Mouse (Mus musculus) bone marrow, adult 2 months (tissue): ENCODE results near the gene Sf3b4. TPM values are rescaled to one million over a fixed set of nuclear protein-coding genes. Genes with fewer than 3 reads are reported as not detected.
"Not testable (repeated sequence)": the region's sequence is repeated elsewhere in the genome, so short reads cannot be mapped to it uniquely, and the experiment has no call there.

Experiments used
- H3K27ac ChIP-seq: fragments of 200-500 bp; 2 replicates; pipeline ENCODE4 v1.5.1; 2012; ENCODE audit warnings: low read depth, mild to moderate bottlenecking, control low read depth, inconsistent platforms, low read length; ENCODE audit not compliant: control insufficient read depth, poor library complexity, insufficient read depth
- H3K4me1 ChIP-seq: fragments of 200-500 bp; 2 replicates; pipeline ENCODE4 v1.6.1; 2011; ENCODE audit warnings: low read length; ENCODE audit not compliant: control insufficient read depth, insufficient read depth
- H3K4me3 ChIP-seq: fragments of 200-500 bp; replicated peaks from 2 replicates; pipeline ENCODE3; 2011; ENCODE audit warnings: mild to moderate bottlenecking, low read depth, low read length, control low read depth; ENCODE audit not compliant: control insufficient read depth
- CTCF ChIP-seq: fragments of 200-500 bp; IDR thresholded peaks from 2 replicates; pipeline ENCODE4 v1.5.1; 2011; ENCODE audit warnings: low read length, control low read depth; ENCODE audit not compliant: control insufficient read depth, insufficient read depth
- POLR2A ChIP-seq: fragments of 200-500 bp; IDR thresholded peaks from 2 replicates; pipeline ENCODE4 v1.6.1; 2011; ENCODE audit warnings: low read depth, mild to moderate bottlenecking, control low read depth, low read length, borderline replicate concordance; ENCODE audit not compliant: control insufficient read depth
- WGBS: fragments of 180-500 bp; shearing (Covaris S2); methylation state at CpG from one replicate; pipeline ENCODE4 v1.1.7; 2018; 5-methylcytosine and 5-hydroxymethylcytosine counted together
- polyA plus RNA-seq: library from polyadenylated mRNA; stranded (reverse); fragments of >200 nt; gene quantifications from 2 replicates; pipeline ENCODE4 v1.2.4, GENCODE M21; 2011; ENCODE audit warnings: low replicate concordance; ENCODE audit not compliant: missing spikeins, insufficient read depth, insufficient read length

Gene Sf3b4
- polyA plus RNA-seq, 1 experiment: 25.7 TPM

DNA sequence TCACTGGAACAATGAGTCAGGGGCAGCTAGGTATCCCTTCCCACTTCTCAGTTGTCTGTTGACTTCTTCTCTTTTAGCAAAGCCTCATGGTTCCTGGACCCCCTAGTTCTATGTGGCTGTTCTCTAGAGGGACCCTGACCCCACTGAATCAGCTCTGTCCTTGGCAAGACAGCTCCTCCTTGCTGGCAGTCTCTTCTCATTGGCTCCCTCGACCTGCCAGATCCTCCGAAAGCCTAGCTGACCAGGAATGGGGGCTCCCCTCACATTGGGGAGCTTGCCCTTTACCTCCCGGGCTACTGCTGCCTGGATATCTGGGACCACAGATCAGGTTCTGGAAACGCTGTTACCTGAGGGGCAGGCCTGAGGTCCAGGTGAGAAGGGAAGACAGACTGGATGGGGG, 1.9 kb upstream of the Sf3b4 start:
- H3K27ac ChIP-seq: no peak overlapping the region
- 96% methylated on average over 4 of the region's 4 CpGs for WGBS
- TF ChIP-seq CTCF (no peak), POLR2A (no peak)
- H3K4me1 ChIP-seq: peaks cover 2% of the 10 kb centered on the region
- no peak overlapping the region for H3K4me3 ChIP-seq

DNA sequence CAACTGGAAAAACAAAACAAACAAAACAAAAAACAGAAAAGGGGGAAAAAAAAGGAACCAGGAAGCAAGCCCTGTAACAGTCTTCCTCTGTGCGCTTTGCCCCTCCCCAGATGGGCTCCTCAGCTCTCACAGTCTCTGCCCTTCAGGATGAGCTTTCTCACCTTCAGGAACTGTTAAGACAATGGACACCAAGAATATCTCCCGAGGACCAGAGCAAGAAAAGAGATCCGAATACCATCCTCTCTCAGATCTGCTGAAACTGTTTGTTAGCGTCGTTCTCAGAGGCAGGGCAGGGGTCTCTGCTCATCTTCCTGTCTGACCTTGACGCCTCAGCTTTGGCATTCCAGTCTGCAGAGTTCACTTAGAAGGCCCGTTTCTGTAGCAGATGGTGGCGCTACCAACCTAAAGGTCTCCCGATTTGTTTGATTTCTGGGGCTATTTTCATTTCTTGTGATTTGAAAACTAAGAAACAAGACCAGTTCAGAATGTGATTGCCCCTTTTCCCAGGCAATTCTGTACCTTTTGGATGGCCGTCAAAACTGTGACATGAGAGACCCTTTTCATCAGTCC, 1.1 kb upstream of the Sf3b4 start:
- Histone ChIP-seq H3K27ac (no peak overlapping the region), H3K4me3 (no peak overlapping the region), H3K4me1 (peaks cover 2% of the 10 kb centered on the region)
- TF ChIP-seq CTCF: no peak
- TF ChIP-seq POLR2A: no peak
- 55% methylated on average over 10 of the region's 10 CpGs for WGBS

DNA sequence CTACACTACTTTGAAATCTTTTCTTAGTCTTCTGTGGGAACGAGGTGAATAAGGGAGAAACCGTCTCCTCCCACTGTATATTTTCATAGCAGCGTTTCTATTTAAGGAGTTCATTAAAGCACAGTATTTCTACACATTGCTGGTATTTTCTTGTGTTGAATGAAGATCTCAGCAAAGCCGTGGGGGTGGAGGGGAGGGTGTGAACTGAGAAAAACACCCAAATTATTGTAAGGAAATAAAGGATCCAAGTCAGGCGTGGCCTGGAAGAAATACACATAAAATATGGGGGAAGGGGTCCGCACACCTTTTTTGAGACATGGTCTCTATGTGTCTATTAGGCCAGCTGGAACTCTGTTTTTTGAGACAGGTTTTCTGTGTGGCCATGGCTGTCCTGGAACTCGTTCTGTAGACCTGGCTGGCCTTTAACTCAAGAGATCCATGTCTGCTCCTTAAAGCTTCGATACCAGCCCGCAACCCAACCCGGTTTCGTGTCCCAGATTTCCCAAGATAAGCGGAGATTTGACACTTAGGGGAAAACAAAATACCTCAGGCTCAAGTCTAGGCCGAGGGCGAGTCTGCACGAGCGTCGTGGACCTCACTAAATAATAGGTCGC, 442 bp upstream of the Sf3b4 start:
- TF ChIP-seq POLR2A: no peak
- TF ChIP-seq CTCF: no peak
- Histone ChIP-seq H3K27ac (peak overlapping the region; percentile 97), H3K4me3 (peak overlapping the region; percentile 80), H3K4me1 (peaks cover 2% of the 10 kb centered on the region)
- WGBS: 17% methylated on average over 18 of the region's 18 CpGs

DNA sequence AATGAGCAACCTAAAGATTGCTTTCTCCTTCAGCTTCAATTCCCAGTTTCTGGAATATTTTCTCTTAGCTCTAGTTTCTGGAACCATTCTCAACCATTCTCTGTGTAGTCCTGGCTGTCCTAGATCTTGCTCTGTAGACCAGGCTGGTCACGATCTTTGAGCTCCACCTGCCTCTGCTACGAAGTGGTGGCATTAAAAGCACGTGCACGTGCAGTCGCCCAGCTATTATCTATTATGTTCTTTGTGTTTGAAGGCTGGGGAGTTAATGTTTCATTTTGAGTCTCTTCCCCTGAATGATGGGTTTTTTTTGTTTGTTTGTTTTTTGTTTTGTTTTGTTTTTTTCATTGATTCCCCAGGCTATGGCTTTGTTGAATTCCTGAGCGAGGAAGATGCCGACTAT, 1.1 kb downstream of the Sf3b4 start:
- H3K4me3 ChIP-seq: peak overlapping the region; percentile 69
- H3K4me1 ChIP-seq: peaks cover 2% of the 10 kb centered on the region
- no peak overlapping the region for H3K27ac ChIP-seq
- 49% methylated on average over 7 of the region's 7 CpGs for WGBS
- TF ChIP-seq CTCF (no peak), POLR2A (no peak)

DNA sequence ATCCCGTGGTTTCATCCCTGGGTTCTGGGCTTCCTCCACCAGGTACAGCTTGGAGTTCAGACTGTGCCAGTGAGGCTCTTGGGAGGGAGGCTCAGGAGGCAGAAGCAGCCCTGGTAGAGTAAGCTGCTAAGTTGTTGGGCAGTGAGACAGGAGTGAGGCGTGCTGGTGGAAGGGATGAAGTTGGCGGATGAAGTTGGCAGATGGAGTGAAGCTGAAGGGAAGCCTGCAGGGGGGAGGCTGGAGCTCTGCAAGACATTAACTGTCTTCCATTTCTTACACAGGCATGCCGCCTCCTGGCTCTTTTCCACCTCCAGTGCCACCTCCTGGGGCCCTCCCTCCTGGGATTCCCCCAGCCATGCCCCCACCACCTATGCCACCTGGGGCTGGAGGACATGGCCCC, 1.9 kb downstream of the Sf3b4 start:
- H3K4me3 ChIP-seq, H3K4me1 ChIP-seq, H3K27ac ChIP-seq: not testable (repeated sequence)
- 87% methylated on average over 4 of the region's 4 CpGs for WGBS

DNA sequence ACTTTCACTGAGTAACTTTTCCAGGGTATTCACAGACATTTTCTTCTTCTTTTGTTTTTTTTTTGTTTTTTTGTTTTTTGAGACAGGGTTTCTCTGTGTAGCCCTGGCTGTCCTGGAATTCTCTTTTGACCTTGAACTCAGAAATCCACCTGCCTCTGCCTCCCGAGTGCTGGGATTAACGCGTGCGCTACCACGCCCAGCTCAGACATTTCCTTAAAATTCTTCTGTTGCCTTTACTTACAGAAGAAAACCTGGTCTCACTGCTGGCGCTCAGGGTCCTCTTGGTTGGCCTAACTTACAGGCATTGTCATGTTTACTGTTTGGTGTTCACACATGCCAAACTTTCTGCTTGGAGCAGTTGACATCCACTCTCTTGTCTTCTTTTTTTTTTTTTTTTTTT, 3.1 kb downstream of the Sf3b4 start:
- Histone ChIP-seq H3K4me1 (peaks cover 2% of the 10 kb centered on the region), H3K4me3 (no peak overlapping the region), H3K27ac (no peak overlapping the region)
- 94% methylated on average over 6 of the region's 6 CpGs for WGBS
- TF ChIP-seq CTCF (no peak), POLR2A (no peak)

DNA sequence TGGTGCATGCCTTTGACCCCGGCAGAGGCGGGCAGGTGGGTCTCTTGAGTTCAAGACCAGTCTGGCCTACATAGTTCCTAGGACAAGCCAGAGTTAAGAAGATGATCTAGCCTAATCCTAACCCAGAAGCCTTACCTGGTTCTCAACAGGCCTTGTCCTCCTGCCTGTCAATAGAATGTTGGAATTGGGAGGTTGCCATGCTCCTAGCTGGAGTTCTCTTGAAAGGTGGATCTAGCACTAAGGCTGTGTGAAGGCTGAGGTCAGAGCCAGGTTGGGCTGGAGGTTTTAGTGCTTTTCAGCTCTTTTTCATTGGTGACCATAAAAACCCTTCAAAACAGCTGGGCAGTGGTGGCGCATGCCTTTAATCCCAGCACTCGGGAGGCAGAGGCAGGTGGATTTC, 6.3 kb downstream of the Sf3b4 start:
- Histone ChIP-seq H3K27ac (no peak overlapping the region), H3K4me3 (no peak overlapping the region), H3K4me1 (no peaks in the 10 kb centered on the region)
- WGBS: 90% methylated on average over 4 of the region's 4 CpGs
- TF ChIP-seq CTCF (no peak), POLR2A (no peak)

DNA sequence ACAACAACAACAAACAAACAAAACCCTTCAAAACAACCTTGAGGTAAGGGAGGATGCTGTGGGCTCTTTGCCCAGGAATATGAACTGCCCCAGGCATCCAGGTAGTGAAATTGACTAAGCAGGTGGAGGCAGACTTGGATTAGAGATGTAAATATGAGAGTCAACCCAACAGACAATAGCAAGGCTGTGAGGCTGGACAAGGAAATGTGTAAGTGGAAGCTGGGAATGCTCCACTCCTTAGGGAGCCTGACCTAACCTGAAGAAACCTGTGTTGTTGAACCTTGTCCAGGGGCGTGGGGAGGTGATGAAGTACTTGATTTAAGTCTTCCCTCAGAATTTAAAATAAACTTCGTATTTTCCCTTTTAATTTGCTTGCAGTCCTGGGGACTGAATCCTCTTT, 6.8 kb downstream of the Sf3b4 start:
- TF ChIP-seq CTCF (no peak), POLR2A (no peak)
- 91% methylated on average over 2 of the region's 2 CpGs for WGBS
- Histone ChIP-seq H3K4me1 (no peaks in the 10 kb centered on the region), H3K4me3 (no peak overlapping the region), H3K27ac (no peak overlapping the region)

DNA sequence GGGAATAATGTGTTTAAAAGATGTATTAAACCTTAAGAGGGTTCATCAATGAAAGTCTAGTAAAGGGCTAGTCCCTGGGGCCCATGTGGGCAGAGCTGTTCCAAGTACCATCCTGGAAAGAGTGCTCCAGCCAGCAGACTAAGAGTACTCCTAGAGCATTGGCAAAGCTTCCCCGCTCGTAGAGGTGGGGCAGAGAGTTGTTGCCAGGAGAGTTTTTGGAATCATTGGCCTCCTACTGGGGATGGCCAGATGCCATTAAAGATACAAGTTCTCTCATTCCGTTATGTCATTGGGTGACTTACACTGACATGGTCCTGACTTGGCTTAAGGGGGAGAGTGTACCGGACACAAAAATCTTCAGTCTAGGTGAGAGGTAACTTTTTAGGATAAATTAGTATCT, 7.4 kb downstream of the Sf3b4 start:
- no peaks in the 10 kb centered on the region for H3K4me1 ChIP-seq
- TF ChIP-seq CTCF: no peak
- no peak for TF ChIP-seq POLR2A
- no peak overlapping the region for H3K27ac ChIP-seq
- H3K4me3 ChIP-seq: no peak overlapping the region
- WGBS: 80% methylated on average over 4 of the region's 4 CpGs
